Mouse (Mus musculus) central nervous system, embryonic 14 days (tissue): Measurements from ENCODE around the gene Akap6. TPM values are rescaled to one million over a fixed set of nuclear protein-coding genes. Genes with fewer than 3 reads are reported as not detected.

Source experiments
- polyA plus RNA-seq: library from polyadenylated mRNA; depleted of rRNA; stranded (reverse); fragments of >200 nt; gene quantifications from 2 replicates; pipeline ENCODE4 v1.2.3, GENCODE M21; 2012; rRNA removed

Akap6 gene
- polyA plus RNA-seq: 14.4 TPM in 2 replicates

DNA sequence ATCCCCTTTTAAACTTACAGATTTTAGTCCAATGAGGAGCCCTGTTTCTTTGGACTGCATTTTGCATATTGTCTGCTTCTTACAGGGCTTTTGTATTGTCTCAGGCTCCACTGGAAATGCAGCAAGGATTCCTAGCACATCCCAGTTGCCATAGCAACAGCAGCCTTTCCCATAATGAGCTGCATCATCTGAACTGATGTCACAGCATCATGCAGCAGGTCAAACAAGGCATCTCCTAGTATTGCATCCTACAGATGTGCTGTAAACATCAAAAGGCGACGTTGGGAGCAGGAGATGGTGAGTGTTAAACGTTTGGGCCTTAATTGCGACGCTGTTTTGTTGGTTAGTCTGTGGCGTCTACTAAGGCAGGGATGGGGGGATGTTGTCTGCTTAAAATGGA, at the start of gene Akap6:
Gene Akap6, plus strand, starts transcription at position 238 of the 400 bp plus-strand sequence.

Other genes starting within 250 kb of the Akap6 start
- 20.4 and 22.6 TPM in 2 replicates for gene Arhgap5, start 195.4 kb upstream of the Akap6 start, polyA plus RNA-seq